Mouse (Mus musculus) neural tube, embryonic 12.5 days (tissue): ENCODE measurements around the gene Gm3139. TPM values are rescaled to one million over a fixed set of nuclear protein-coding genes. Genes with fewer than 3 reads are reported as not detected.
"Not testable (repeated sequence)": the region's sequence is repeated elsewhere in the genome, so short reads cannot be mapped to it uniquely, and the experiment has no call there.

Experiments
- ATAC-seq: fragments of 200-750 bp; cut with Nextera tagmentation; 2 replicates; pipeline ENCODE4 v1.8.0; 2017; ENCODE audit warnings: low read depth, mild to moderate bottlenecking, moderate TSS enrichment, moderate library complexity; ENCODE audit not compliant: low FRiP score
- H3K27ac ChIP-seq: fragments of 300-500 bp; sonication (generic); 2 replicates; pipeline ENCODE4 v1.5.1; 2016
- H3K27me3 ChIP-seq: fragments of 300-500 bp; sonication (generic); replicated peaks from 2 replicates; pipeline ENCODE4 v1.6.1; 2016; ENCODE audit warnings: mild to moderate bottlenecking
- H3K36me3 ChIP-seq: fragments of 300-500 bp; sonication (generic); 2 replicates; pipeline ENCODE4 v1.6.1; 2016; ENCODE audit warnings: mild to moderate bottlenecking
- H3K4me1 ChIP-seq: fragments of 300-500 bp; sonication (generic); 2 replicates; pipeline ENCODE4 v1.6.1; 2016
- H3K4me2 ChIP-seq: fragments of 300-500 bp; sonication (generic); replicated peaks from 2 replicates; pipeline ENCODE4 v1.6.1; 2016; ENCODE audit warnings: mild to moderate bottlenecking
- H3K4me3 ChIP-seq: fragments of 300-500 bp; sonication (generic); 2 replicates; pipeline ENCODE4 v1.5.1; 2016
- H3K9ac ChIP-seq: fragments of 300-500 bp; sonication (generic); 2 replicates; pipeline ENCODE4 v1.6.1; 2016; ENCODE audit warnings: mild to moderate bottlenecking
- H3K9me3 ChIP-seq: fragments of 300-500 bp; sonication (generic); 2 replicates; pipeline ENCODE4 v1.6.1; 2016; ENCODE audit warnings: mild to moderate bottlenecking
- WGBS: fragments of 180-500 bp; shearing (Covaris S2); methylation state at CpG from one replicate; pipeline ENCODE4 v1.1.7; 2016; 5-methylcytosine and 5-hydroxymethylcytosine counted together
- polyA plus RNA-seq: library from polyadenylated mRNA; unstranded; fragments of >200 nt; fragmentation: Nextera tagmentation; extraction: Ambion mirVana; gene quantifications from 2 replicates; pipeline ENCODE4 v1.2.1, GENCODE M21; 2016

The Gm3139 gene
- polyA plus RNA-seq, result not detected in 2 replicates

GRCm38 (mm10) chr5:94525987-94526386, at the start of gene Gm3139:
TSS of gene Gm3139 (plus strand) at chr5:94526287.
- H3K36me3 ChIP-seq, H3K27me3 ChIP-seq, H3K4me1 ChIP-seq, H3K4me3 ChIP-seq, H3K4me2 ChIP-seq, H3K27ac ChIP-seq, ATAC-seq, H3K9me3 ChIP-seq, H3K9ac ChIP-seq: not testable (repeated sequence)
- WGBS, result no CpG with 5 or more reads among the region's 2 CpGs

Other genes with a start within 250 kb of the Gm3139 start
- not detected in 2 replicates for gene A430089I19Rik, start 219.5 kb upstream of the Gm3139 start, polyA plus RNA-seq
- not detected in 2 replicates for gene Gm6502, start 211.9 kb upstream of the Gm3139 start, polyA plus RNA-seq
- gene AA792892, start 186.5 kb upstream of the Gm3139 start, polyA plus RNA-seq, result not detected in 2 replicates
- not detected in 2 replicates for gene Gm7682, start 80.5 kb upstream of the Gm3139 start, polyA plus RNA-seq
- gene Gm3147, start 90.1 kb downstream of the Gm3139 start, polyA plus RNA-seq, result not detected in 2 replicates
- not detected in 2 replicates for gene Gm6509, start 97.7 kb downstream of the Gm3139 start, polyA plus RNA-seq
- not detected in 2 replicates for gene Gm6205, start 122.1 kb downstream of the Gm3139 start, polyA plus RNA-seq